Mouse (Mus musculus) layer of hippocampus, postnatal 14 days (tissue): ENCODE results near the gene Dop1a. TPM values are rescaled to one million over a fixed set of nuclear protein-coding genes. Genes with fewer than 3 reads are reported as not detected.
"Not testable (repeated sequence)": the region's sequence is repeated elsewhere in the genome, so short reads cannot be mapped to it uniquely, and the experiment has no call there.

Experiments
- DNase-seq, 2 experiments: peaks; one replicate each; pipeline ENCODE4 v3.0.0; 2021 to 2022; ENCODE audit warnings: low spot score in 2 of 2, mixed read lengths in 1 of 2
- total RNA-seq, 2 experiments: library from RNA; stranded (reverse); gene quantifications; 2 replicates each; pipeline ENCODE4 v1.2.3; 2021

Dop1a gene
- total RNA-seq, 2 experiments from 2014 or later, result 51.0 to 58.8 TPM

DNA sequence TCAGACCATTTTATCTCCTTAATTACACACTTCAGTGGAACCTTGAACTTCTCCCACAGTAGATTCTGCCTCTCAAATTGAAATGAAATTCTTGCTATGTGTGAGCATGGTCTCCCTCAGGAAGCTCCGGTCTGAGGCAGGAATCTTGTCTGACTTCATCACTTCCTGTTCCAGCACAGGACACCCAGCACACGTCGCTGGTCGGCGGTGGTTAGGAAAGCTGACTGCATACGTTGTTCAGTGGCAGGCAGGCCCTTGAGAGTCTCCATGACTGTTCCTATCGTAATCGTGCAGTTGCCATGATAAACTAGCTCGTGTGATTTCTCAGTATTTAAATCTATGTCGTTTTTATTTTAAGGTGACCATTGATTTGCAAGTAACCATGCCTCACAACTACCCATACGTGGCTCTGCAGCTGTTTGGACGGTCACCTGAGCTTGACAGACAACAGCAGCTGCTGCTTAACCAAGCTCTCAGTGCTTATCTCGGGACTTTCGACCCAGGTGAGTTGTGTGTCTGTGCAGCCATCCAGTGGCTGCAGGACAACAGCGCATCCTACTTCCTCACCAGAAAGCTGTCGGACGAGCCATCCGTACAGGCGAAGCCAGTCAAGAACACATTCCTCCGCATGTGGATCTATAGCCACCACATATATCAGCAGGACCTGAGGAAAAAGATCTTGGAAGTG lies 106.8 kb downstream of the Dop1a start:
- DNase-seq, result no peak

DNA sequence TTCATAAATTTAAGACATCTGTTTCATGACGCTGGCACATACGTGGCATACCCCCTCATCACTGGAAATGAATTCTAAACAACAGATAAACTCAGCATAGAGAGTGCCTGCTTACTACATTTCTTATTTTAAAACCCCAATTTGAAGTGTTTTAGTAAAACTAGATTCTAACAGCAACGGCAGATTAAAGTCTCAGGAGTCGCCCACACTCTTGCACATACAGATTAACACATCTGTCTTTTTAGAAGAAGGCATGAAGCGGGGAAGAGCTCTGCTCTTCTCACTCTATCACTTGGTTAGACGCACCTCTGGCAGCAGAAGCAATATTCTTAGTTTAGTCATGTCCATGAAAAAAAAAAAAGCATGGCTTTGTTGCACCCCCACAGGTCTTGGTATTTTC lies 108.2 kb downstream of the Dop1a start:
- DNase-seq, result no peak

DNA sequence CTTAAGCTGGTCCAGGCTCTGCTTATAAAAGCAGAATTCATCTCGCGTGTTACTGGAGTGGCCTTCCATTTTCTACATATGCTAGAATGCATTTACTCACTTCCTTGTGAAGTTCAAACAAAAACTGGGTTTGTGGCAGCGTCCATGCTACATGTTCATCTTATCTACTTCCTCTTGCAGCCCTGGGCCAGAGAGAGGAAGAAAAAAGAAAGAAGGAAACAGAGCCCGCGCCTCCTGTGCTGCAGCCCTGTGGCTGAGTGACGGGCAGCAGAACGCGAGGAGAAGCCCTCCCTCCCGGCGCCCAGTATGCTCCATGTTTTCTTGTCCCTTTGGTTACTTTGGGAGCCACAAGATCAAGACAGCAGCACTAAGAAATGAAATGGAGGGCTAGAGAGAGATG lies 112.7 kb downstream of the Dop1a start:
- DNase-seq, result no peak

DNA sequence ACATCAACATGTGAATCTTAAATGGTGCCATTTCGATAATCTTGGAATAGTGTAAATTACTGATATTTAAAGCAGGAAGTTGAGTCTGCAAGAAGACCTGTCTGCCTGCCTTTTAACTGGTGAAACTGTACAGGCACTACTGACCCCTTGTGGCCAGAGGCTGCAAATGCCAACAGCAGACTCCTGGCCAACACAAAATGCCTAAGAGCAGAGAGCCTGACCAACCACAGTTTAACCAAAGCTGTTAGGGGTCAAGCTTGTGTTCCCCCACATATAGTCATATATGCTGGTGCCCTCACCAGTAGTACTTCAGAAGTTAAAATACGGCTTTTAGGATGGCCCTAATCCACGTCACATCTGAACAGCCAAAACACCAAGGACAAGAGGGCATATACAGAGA lies 116.8 kb downstream of the Dop1a start:
- peak; percentile 56 to 73 for DNase-seq

GRCm38 (mm10) chr9:86587019-86587795 lies 120.3 kb downstream of the Dop1a start:
- DNase-seq, result no peak

- peak in 1 of 2 experiments; percentile 56 for DNase-seq
Observed at GRCm38 (mm10) chr9:86592676-86593668, 126.0 kb downstream of the Dop1a start.

DNA sequence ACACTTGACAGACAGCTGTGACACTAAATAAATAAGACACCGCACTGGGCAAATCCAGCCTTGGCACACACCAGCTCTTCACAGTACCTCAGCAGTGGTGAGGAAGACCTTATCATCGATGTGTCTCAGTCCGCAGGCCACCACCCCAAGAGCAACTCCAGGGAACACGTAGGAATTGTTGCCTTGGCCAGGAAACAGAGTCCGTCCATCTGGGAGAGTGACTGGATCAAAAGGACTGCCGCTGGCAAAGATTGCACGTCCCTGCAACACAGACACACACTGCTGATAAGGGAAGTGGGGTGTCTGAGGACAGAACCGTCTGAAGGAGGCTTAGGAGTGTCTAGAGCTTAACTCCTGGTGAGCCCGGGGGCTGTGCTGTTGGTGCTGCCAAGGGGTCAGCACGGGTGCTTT lies 127.4 kb downstream of the Dop1a start:
- not testable (repeated sequence) for DNase-seq

- not testable (repeated sequence) for DNase-seq
Observed at GRCm38 (mm10) chr9:86596983-86597382, 130.0 kb downstream of the Dop1a start.

GRCm38 (mm10) chr9:86599723-86600303 lies 132.9 kb downstream of the Dop1a start:
- no peak for DNase-seq

Other genes with a start within 250 kb of the Dop1a start
- 1 to 10 TPM; 2.9 to 4.3 TPM for gene Ube2cbp, start 2.2 kb upstream of the Dop1a start, total RNA-seq
- gene Pgm3, start 104.7 kb downstream of the Dop1a start, total RNA-seq, result 10 to 100 TPM; 18.1 to 18.8 TPM
- gene Rwdd2a, start 104.8 kb downstream of the Dop1a start, total RNA-seq, result 10 to 100 TPM; 32.3 to 35.7 TPM
- 10 to 100 TPM; 84.3 to 87.7 TPM for gene Me1, start 228.8 kb downstream of the Dop1a start, total RNA-seq